Mouse (Mus musculus) MEL (cell line): ENCODE results near the gene Omt2b.
"Not testable (repeated sequence)": the region's sequence is repeated elsewhere in the genome, so short reads cannot be mapped to it uniquely, and the experiment has no call there.

Experiments used
- CTCF ChIP-seq, 3 experiments: IDR thresholded peaks in 2 of 3; conservative IDR thresholded peaks in 1 of 3; 2 replicates each; pipeline ENCODE4 v1.5.1; 2011 to 2012; ENCODE audit warnings: low read length in 3 of 3, low read depth in 2 of 3, mild to moderate bottlenecking in 2 of 3, improper control_type of control experiment in 1 of 3, inconsistent platforms in 1 of 3, mixed read lengths in 1 of 3, moderate library complexity in 1 of 3; ENCODE audit not compliant: control insufficient read depth in 1 of 3, insufficient read depth in 1 of 3, poor library complexity in 1 of 3, severe bottlenecking in 1 of 3
- EP300 ChIP-seq, 2 experiments: IDR thresholded peaks; 2 replicates each; pipeline ENCODE4 v1.6.1; 2011; ENCODE audit warnings: improper control_type of control experiment in 2 of 2, low read length in 2 of 2, low read depth in 1 of 2, mild to moderate bottlenecking in 1 of 2
- HCFC1 ChIP-seq: IDR thresholded peaks from 2 replicates; pipeline ENCODE4 v1.6.1; 2012; ENCODE audit warnings: low read depth, mild to moderate bottlenecking, inconsistent platforms, low read length, improper control_type of control experiment, moderate library complexity
- MAX ChIP-seq: IDR thresholded peaks from 2 replicates; pipeline ENCODE4 v1.6.1; 2011; ENCODE audit warnings: low read length, improper control_type of control experiment
- MAZ ChIP-seq: IDR thresholded peaks from 2 replicates; pipeline ENCODE4 v1.6.1; 2012; ENCODE audit warnings: low read depth, mild to moderate bottlenecking, inconsistent platforms, low read length, improper control_type of control experiment
- NRF1 ChIP-seq: IDR thresholded peaks from 2 replicates; pipeline ENCODE4 v1.6.1; 2014; ENCODE audit warnings: low read depth, mild to moderate bottlenecking, inconsistent platforms, low read length, improper control_type of control experiment, moderate library complexity; ENCODE audit not compliant: poor library complexity, insufficient read depth, severe bottlenecking
- POLR2A ChIP-seq, 2 experiments: IDR thresholded peaks; 2 replicates each; pipeline ENCODE4 v1.6.1; 2011 to 2012; ENCODE audit warnings: low read length in 2 of 2, mild to moderate bottlenecking in 2 of 2, control low read depth in 1 of 2, improper control_type of control experiment in 1 of 2, low read depth in 1 of 2, moderate library complexity in 1 of 2; ENCODE audit not compliant: control insufficient read depth in 1 of 2, insufficient read depth in 1 of 2, poor library complexity in 1 of 2
- RAD21 ChIP-seq: IDR thresholded peaks from 2 replicates; pipeline ENCODE4 v1.6.1; 2011; ENCODE audit warnings: mild to moderate bottlenecking, low read depth, low read length, improper control_type of control experiment
- TCF12 ChIP-seq: IDR thresholded peaks from 2 replicates; pipeline ENCODE4 v1.6.1; 2014; ENCODE audit warnings: low read depth, mild to moderate bottlenecking, inconsistent platforms, low read length, improper control_type of control experiment, moderate library complexity

GRCm38 (mm10) chr9:78342494-78342893 is 15.1 kb downstream of the Omt2b start:
- TF ChIP-seq CTCF (IDR thresholded peaks at IDR 0.05 in 2 of 3, conservative IDR thresholded peaks at IDR 0.05 in 1 of 3; ENCODE audit: control insufficient read depth in 1 of 3, insufficient read depth in 1 of 3, low read depth in 2 of 3, low read length in 3 of 3, poor library complexity in 1 of 3, severe bottlenecking in 1 of 3); TCF12; RAD21; MAZ; EP300 (IDR thresholded peaks at IDR 0.05; ENCODE audit: low read depth in 1 of 2, low read length in 2 of 2); NRF1; HCFC1; MAX; POLR2A (IDR thresholded peaks at IDR 0.05; ENCODE audit: control insufficient read depth in 1 of 2, insufficient read depth in 1 of 2, low read depth in 1 of 2, low read length in 2 of 2, poor library complexity in 1 of 2): not testable (repeated sequence)
